Mouse (Mus musculus) thymus, adult 2 months (tissue): ENCODE measurements around the gene Olig1.
"Not testable (repeated sequence)": the region's sequence is repeated elsewhere in the genome, so short reads cannot be mapped to it uniquely, and the experiment has no call there.

Experiments
- CTCF ChIP-seq: fragments of 200-500 bp; IDR thresholded peaks from 2 replicates; pipeline ENCODE4 v1.5.1; 2012; ENCODE audit warnings: mild to moderate bottlenecking, control low read depth, low read length, moderate library complexity, borderline replicate concordance; ENCODE audit not compliant: control insufficient read depth, poor library complexity, insufficient read depth; ENCODE audit errors: extremely low read depth
- POLR2A ChIP-seq: fragments of 200-500 bp; IDR thresholded peaks from 2 replicates; pipeline ENCODE4 v1.6.1; 2012; ENCODE audit warnings: mild to moderate bottlenecking, low read length, control low read depth, moderate library complexity; ENCODE audit not compliant: control insufficient read depth, poor library complexity, insufficient read depth; ENCODE audit errors: extremely low read depth

DNA sequence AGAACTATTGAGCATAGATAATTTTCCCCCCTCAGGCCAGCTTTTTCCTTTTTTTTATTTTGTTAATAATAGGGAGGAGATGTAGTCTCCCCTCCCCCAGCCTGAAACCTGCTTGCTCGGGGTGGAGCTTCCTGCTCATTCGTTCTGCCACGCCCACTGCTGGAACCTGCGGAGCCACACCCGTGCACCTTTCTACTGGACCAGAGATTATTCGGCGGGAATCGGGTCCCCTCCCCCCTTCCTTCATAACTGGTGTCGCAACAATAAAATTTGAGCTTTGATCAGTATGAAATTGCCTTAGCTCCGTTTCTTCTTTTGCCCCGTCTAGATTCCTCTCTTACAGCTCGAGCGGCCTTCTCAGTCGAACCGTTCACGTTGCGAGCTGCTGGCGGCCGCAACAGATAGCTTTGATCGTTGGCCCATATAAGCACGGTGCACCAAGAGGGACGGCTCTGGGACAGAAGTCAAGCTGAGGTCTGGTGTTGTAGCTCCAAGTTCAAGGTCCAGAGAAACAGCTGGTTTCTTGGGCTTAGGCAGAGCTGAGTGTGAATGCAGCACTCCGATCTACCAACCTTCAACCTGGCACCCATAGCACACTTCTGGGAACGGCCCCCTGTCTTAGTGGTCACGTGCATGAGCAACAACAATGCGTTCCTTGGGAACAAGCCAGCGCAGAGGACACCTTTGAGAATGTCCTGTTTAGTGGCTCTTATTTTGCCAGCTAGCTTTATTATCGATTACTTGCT, 14.0 kb upstream of the Olig1 start:
- not testable (repeated sequence) for TF ChIP-seq CTCF, POLR2A
